Mouse (Mus musculus) embryonic facial prominence, embryonic 12.5 days (tissue): ENCODE measurements around the gene Cpeb1. TPM values are rescaled to one million over a fixed set of nuclear protein-coding genes. Genes with fewer than 3 reads are reported as not detected.

Experiments
- ATAC-seq: fragments of 200-750 bp; cut with Nextera tagmentation; 2 replicates; pipeline ENCODE4 v1.8.0; 2017; ENCODE audit not compliant: insufficient number of reproducible peaks, insufficient read depth, low FRiP score, low TSS enrichment
- H3K27ac ChIP-seq: fragments of 300-500 bp; sonication (generic); 2 replicates; pipeline ENCODE4 v1.5.1; 2016; ENCODE audit warnings: mild to moderate bottlenecking
- H3K27me3 ChIP-seq: fragments of 300-500 bp; sonication (generic); 2 replicates; pipeline ENCODE4 v1.6.1; 2016; ENCODE audit warnings: mild to moderate bottlenecking, moderate library complexity
- H3K36me3 ChIP-seq: fragments of 300-500 bp; sonication (generic); 2 replicates; pipeline ENCODE4 v1.6.1; 2016; ENCODE audit warnings: mild to moderate bottlenecking
- H3K4me1 ChIP-seq: fragments of 300-500 bp; sonication (generic); 2 replicates; pipeline ENCODE4 v1.6.1; 2016
- H3K4me2 ChIP-seq: fragments of 300-500 bp; sonication (generic); replicated peaks from 2 replicates; pipeline ENCODE4 v1.6.1; 2016; ENCODE audit warnings: mild to moderate bottlenecking, moderate library complexity
- H3K4me3 ChIP-seq: fragments of 300-500 bp; sonication (generic); 2 replicates; pipeline ENCODE4 v1.5.1; 2016; ENCODE audit warnings: mild to moderate bottlenecking
- H3K9ac ChIP-seq: fragments of 300-500 bp; sonication (generic); 2 replicates; pipeline ENCODE4 v1.6.1; 2016; ENCODE audit warnings: mild to moderate bottlenecking, moderate library complexity
- H3K9me3 ChIP-seq: fragments of 300-500 bp; sonication (generic); 2 replicates; pipeline ENCODE4 v1.6.1; 2016; ENCODE audit warnings: mild to moderate bottlenecking, moderate library complexity
- WGBS: fragments of 180-500 bp; shearing (Covaris S2); methylation state at CpG from one replicate; pipeline ENCODE4 v1.1.7; 2016; 5-methylcytosine and 5-hydroxymethylcytosine counted together
- polyA plus RNA-seq: library from polyadenylated mRNA; unstranded; fragments of >200 nt; fragmentation: Nextera tagmentation; extraction: Ambion mirVana; gene quantifications from 2 replicates; pipeline ENCODE4 v1.2.1, GENCODE M21; 2016

Gene Cpeb1
- polyA plus RNA-seq, 1 experiment from 2014 or later = 3.6 TPM

DNA sequence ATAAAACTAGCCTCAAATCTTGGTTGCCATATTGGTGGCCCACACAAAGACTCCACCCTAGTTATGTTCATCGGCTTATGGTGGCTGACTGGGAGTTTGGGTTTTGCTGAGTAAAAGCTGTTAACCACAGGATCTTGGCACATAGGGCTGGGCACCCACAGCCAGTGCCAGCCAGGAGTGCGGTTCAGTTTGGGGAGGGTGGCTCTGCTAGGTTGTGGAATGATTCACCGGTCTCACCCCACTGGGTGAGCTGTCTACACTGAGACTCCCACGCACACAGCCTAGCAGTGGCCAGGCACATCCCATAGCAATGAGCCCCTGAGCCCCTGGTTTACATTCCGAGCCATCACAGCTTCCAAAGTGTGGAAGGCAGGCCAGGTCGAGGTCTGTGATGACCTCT is 135.5 kb downstream of the Cpeb1 start:
- Histone ChIP-seq H3K4me2 (no peak overlapping the region), H3K27me3 (no peaks in the 10 kb centered on the region), H3K9me3 (no peaks in the 10 kb centered on the region), H3K4me1 (no peaks in the 10 kb centered on the region), H3K4me3 (no peak overlapping the region), H3K9ac (no peak overlapping the region), H3K27ac (no peak overlapping the region), H3K36me3 (no peaks in the 10 kb centered on the region)
- no peak for ATAC-seq
- 83% methylated on average over 6 of the region's 6 CpGs for WGBS

DNA sequence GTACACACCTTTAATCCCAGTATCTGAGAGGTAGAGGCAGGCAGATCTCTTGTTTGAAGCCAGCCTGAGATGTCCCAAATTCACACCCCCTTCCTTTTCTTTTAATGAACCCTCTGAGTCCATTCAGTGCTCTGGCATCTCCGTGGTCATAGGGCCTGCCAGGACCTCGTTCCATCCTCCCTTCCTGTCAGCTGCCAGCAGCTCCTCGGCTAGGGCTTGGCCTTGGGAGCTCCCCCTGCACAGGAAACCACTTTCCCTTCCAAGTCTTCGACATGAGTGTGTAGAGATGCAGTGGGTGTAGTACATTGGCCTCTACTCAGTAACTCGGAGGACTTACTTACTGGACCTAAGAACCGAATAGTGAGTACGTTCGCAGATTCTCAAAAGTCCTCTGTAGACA is 139.7 kb downstream of the Cpeb1 start:
- Histone ChIP-seq H3K9me3 (no peaks in the 10 kb centered on the region), H3K36me3 (no peaks in the 10 kb centered on the region), H3K9ac (no peak overlapping the region), H3K4me3 (no peak overlapping the region), H3K27me3 (no peaks in the 10 kb centered on the region), H3K4me2 (no peak overlapping the region), H3K4me1 (no peaks in the 10 kb centered on the region), H3K27ac (no peak overlapping the region)
- no peak for ATAC-seq
- WGBS = 78% methylated on average over 8 of the region's 8 CpGs

DNA sequence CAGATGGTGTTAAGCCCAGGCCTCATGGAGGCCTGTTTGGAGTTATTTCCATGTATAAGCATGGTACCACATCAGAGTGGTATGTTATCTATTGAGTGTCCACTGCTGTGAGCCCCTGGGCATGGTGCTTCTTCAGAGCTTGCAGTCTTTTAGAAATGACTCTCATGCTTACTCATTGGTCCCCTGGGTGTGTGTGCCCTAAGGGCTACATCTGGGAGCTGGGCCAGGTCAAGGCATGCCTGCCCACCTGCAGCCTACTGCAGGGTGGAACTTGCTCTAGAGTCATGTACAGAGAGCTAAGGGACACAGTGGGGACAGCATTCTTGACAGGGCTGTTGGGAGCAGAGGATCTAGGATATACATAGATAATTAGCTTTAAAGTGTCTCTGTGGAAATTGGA is 143.7 kb downstream of the Cpeb1 start:
- Histone ChIP-seq H3K27me3 (no peaks in the 10 kb centered on the region), H3K4me2 (no peak overlapping the region), H3K9ac (no peak overlapping the region), H3K4me1 (no peaks in the 10 kb centered on the region), H3K27ac (no peak overlapping the region), H3K36me3 (no peaks in the 10 kb centered on the region), H3K9me3 (no peaks in the 10 kb centered on the region), H3K4me3 (no peak overlapping the region)
- ATAC-seq = no peak

DNA sequence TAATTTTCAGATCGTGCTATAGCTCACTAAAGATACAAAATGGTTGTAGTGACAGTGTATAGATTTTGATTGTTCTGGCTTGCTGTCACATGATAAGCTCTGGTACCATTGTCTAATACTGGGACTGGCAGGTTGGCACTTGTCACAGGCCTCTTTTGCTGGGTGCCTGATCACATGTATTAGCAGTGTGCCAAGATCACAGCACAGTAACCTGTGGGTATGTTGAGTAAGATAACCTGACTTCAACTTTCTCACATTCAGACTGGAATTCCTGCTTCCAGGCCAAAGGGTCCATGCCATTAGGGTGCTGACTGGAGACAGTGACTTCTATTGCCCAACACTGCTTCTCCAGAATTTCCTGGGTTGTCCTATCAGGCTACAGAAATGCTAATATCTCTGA is 144.1 kb downstream of the Cpeb1 start:
- no peaks in the 10 kb centered on the region for H3K27me3 ChIP-seq
- H3K9ac ChIP-seq = no peak overlapping the region
- H3K9me3 ChIP-seq = no peaks in the 10 kb centered on the region
- H3K27ac ChIP-seq = no peak overlapping the region
- H3K4me1 ChIP-seq = no peaks in the 10 kb centered on the region
- 87% methylated on average over 1 of the region's 1 CpGs for WGBS
- no peak for ATAC-seq
- H3K4me3 ChIP-seq = no peak overlapping the region
- no peaks in the 10 kb centered on the region for H3K36me3 ChIP-seq
- H3K4me2 ChIP-seq = no peak overlapping the region

DNA sequence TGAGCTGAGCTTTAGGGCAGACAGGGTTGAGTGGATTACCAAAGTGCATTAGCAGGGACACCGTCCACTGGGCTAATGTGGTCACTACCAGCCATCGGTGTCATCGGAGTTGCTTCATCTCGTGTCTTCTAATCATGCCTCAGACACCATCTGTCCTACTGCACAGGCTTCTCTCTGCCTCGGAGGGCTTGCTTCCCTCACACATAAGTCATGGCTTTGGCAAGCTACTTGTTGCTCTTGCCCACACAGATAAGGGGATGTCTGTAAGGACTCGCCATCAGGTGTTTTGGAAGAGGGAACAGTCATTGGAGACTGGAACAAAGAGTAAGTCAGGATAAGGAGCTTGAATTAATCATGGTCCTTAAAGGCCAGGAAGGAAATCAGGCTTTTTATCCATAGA is 146.0 kb downstream of the Cpeb1 start:
- WGBS = 92% methylated on average over 6 of the region's 6 CpGs
- Histone ChIP-seq H3K4me3 (no peak overlapping the region), H3K9me3 (no peaks in the 10 kb centered on the region), H3K27ac (no peak overlapping the region), H3K4me1 (no peaks in the 10 kb centered on the region), H3K36me3 (no peaks in the 10 kb centered on the region), H3K9ac (no peak overlapping the region), H3K4me2 (no peak overlapping the region), H3K27me3 (no peaks in the 10 kb centered on the region)
- ATAC-seq = no peak

DNA sequence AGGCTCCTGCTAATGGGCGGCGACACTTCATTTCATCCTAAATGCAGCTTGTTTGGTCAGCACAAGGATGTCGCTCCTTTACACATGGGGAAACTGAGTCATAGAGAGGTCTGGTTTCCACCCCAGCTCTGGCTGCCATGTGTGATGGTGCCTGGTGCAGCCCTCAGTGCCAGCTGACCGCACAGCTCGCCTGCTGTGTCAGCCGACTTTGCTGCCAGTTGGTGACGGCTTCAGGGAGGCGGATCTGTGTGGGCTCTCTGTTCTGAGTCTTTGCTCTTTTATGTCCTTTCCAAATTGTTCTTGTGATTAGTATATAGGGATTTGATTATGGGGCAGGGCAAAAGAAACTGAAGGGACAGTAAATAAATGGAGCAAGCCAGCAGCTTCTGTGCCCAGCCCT is 147.5 kb downstream of the Cpeb1 start:
- H3K4me3 ChIP-seq = no peak overlapping the region
- no peaks in the 10 kb centered on the region for H3K36me3 ChIP-seq
- WGBS = 78% methylated on average over 8 of the region's 8 CpGs
- H3K9me3 ChIP-seq = no peaks in the 10 kb centered on the region
- H3K27ac ChIP-seq = no peak overlapping the region
- no peaks in the 10 kb centered on the region for H3K4me1 ChIP-seq
- no peak for ATAC-seq
- H3K4me2 ChIP-seq = no peak overlapping the region
- H3K27me3 ChIP-seq = no peaks in the 10 kb centered on the region
- H3K9ac ChIP-seq = no peak overlapping the region

DNA sequence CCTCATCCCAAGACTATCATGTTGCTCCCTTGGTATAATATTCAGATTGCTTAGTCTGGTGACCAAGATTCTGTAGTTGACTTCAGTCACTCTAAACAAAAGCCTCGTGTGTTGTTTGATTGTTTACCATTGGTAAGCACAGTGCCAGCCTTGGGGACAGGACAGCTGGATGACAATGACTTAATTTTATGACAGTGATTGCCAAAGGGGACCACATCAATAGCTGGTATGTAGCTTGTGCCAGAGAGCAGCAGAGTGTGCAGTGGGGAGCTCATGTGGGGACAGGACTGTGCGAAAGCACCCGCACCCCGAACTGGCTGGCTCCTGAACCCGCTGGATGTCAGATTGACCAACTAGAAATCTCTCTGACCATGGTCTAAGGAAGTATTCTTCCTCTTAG is 150.6 kb downstream of the Cpeb1 start:
- no peak overlapping the region for H3K4me2 ChIP-seq
- H3K27ac ChIP-seq = no peak overlapping the region
- H3K9ac ChIP-seq = no peak overlapping the region
- no peak overlapping the region for H3K4me3 ChIP-seq
- no peaks in the 10 kb centered on the region for H3K27me3 ChIP-seq
- WGBS = 86% methylated on average over 5 of the region's 5 CpGs
- no peak for ATAC-seq
- no peaks in the 10 kb centered on the region for H3K9me3 ChIP-seq
- no peaks in the 10 kb centered on the region for H3K4me1 ChIP-seq
- H3K36me3 ChIP-seq = no peaks in the 10 kb centered on the region

DNA sequence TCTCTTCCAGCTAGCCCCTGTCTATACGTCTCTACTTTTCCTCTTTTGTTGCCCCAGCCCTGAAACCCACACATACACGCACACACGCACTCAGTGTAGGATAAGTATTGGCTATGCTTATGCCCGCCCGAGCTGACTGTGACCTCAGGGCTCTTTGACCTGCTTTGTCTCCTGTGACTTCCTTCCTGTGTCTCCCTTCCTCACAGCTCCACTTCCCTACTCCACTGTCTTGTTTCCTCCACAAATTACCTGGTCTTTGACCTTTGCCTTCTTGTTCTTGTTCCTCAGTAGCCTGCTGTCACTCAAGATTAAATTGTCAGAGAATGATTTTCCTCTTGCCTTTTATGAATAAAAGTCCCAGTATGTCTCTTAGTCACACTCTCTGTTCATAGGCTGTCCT is 151.2 kb downstream of the Cpeb1 start:
- Histone ChIP-seq H3K27me3 (no peaks in the 10 kb centered on the region), H3K9me3 (no peaks in the 10 kb centered on the region), H3K4me2 (no peak overlapping the region), H3K9ac (no peak overlapping the region), H3K36me3 (no peaks in the 10 kb centered on the region), H3K27ac (no peak overlapping the region), H3K4me1 (no peaks in the 10 kb centered on the region), H3K4me3 (no peak overlapping the region)
- no peak for ATAC-seq
- 63% methylated on average over 5 of the region's 5 CpGs for WGBS

DNA sequence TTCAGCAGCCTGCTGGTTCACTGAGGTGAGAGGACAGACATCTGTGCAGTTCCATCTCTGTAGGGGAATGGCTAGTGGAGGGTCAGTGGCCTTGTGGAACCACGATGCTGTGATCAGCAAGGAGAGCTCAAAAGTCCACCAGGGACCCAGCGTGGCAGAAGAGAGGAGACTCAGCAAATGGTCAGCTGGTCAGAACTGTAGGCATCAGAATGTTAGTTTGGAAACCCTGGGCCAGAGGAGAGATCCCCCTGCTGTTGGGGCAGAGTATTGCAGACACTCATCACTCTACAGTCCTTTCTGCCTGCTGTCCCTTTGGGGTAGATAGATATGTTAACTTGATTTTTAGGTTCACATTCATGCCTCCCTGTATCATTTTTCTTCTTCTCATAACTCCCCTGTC is 151.6 kb downstream of the Cpeb1 start:
- Histone ChIP-seq H3K9me3 (no peaks in the 10 kb centered on the region), H3K4me3 (no peak overlapping the region), H3K4me1 (no peaks in the 10 kb centered on the region), H3K36me3 (no peaks in the 10 kb centered on the region), H3K4me2 (no peak overlapping the region), H3K27me3 (no peaks in the 10 kb centered on the region), H3K9ac (no peak overlapping the region), H3K27ac (no peak overlapping the region)
- 88% methylated on average over 2 of the region's 2 CpGs for WGBS
- no peak for ATAC-seq

DNA sequence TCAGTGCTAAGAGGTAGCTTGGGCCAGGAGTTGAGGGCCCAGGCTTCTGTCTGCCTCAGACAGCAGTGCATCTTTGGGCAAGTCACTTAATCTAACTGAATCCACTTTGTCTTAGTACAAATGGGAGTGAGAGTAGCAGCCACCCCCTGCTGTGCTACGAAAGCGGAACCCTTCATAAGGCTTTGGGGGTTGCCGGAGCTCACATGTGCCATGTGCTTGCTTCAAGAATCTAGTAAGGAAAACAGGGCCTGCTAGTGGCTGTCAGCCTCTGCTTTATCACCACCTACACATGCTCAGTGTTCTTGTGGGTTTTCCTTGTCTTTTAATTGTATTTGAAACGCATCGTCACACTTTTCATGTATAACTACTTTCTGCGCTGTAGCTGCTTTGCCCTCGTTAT is 153.9 kb downstream of the Cpeb1 start:
- Histone ChIP-seq H3K4me2 (no peak overlapping the region), H3K4me3 (no peak overlapping the region), H3K27me3 (no peaks in the 10 kb centered on the region), H3K36me3 (no peaks in the 10 kb centered on the region), H3K9me3 (no peaks in the 10 kb centered on the region), H3K9ac (no peak overlapping the region), H3K4me1 (0 out of 2 replicates have a peak, but pooled peaks cover 3% of the 10 kb centered on the region), H3K27ac (no peak overlapping the region)
- WGBS = 69% methylated on average over 7 of the region's 7 CpGs
- no peak for ATAC-seq

DNA sequence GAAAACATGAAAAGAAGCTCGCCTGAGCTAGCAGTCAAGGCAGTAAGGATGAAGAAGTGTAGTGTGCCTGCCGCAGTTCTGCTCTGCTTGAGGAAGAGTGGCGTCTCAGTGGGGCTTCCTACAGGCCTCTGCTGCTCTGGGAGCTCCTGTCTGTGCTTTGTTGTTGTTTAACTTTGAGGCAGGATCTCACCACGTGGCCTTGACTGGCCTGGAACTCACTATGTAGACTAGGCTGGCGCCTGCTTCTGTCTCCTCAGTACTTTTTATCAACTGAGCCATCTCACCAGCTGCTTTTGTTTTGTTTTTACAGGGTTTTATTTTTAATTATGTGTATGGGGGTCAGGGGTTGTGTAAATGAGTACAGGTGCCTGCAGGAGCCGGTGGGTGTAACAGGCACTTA is 157.1 kb downstream of the Cpeb1 start:
- H3K4me2 ChIP-seq = no peak overlapping the region
- no peak overlapping the region for H3K9ac ChIP-seq
- no peaks in the 10 kb centered on the region for H3K9me3 ChIP-seq
- 0 out of 2 replicates have a peak, but pooled peaks cover 3% of the 10 kb centered on the region for H3K4me1 ChIP-seq
- no peak for ATAC-seq
- no peak overlapping the region for H3K4me3 ChIP-seq
- no peaks in the 10 kb centered on the region for H3K36me3 ChIP-seq
- no peak overlapping the region for H3K27ac ChIP-seq
- WGBS = 28% methylated on average over 6 of the region's 6 CpGs
- no peaks in the 10 kb centered on the region for H3K27me3 ChIP-seq
